Mouse (Mus musculus) forebrain, postnatal 0 days (tissue): Measurements from ENCODE around the gene Stk4. TPM values are rescaled to one million over a fixed set of nuclear protein-coding genes. Genes with fewer than 3 reads are reported as not detected.

Experiments used
- ATAC-seq: fragments of 200-750 bp; cut with Nextera tagmentation; 2 replicates; pipeline ENCODE4 v1.8.0; 2017; ENCODE audit warnings: mild to moderate bottlenecking, moderate library complexity
- DNase-seq: peaks from one replicate; pipeline ENCODE4 v3.0.0-alpha.2; 2015
- H3K27ac ChIP-seq: fragments of 300-500 bp; sonication (generic); 2 replicates; pipeline ENCODE4 v1.5.1; 2014; ENCODE audit warnings: low read depth, mild to moderate bottlenecking, antibody characterized with exemption, low read length, moderate library complexity, mixed read lengths
- H3K27me3 ChIP-seq: fragments of 300-500 bp; sonication (generic); 2 replicates; pipeline ENCODE4 v1.6.1; 2014; ENCODE audit warnings: mild to moderate bottlenecking, low read length, mixed read lengths; ENCODE audit not compliant: insufficient read depth
- H3K36me3 ChIP-seq: fragments of 300-500 bp; sonication (generic); 2 replicates; pipeline ENCODE4 v1.6.1; 2014; ENCODE audit warnings: mild to moderate bottlenecking, moderate library complexity; ENCODE audit not compliant: insufficient read depth
- H3K4me1 ChIP-seq: fragments of 300-500 bp; sonication (generic); 2 replicates; pipeline ENCODE4 v1.6.1; 2014; ENCODE audit warnings: antibody characterized with exemption; ENCODE audit not compliant: insufficient read depth
- H3K4me2 ChIP-seq: fragments of 300-500 bp; sonication (generic); 2 replicates; pipeline ENCODE4 v1.6.1; 2014; ENCODE audit warnings: low read depth, mild to moderate bottlenecking, moderate library complexity
- H3K4me3 ChIP-seq: fragments of 300-500 bp; sonication (generic); 2 replicates; pipeline ENCODE4 v1.5.1; 2014; ENCODE audit warnings: low read depth, low read length, mixed read lengths
- H3K9ac ChIP-seq: fragments of 300-500 bp; sonication (generic); 2 replicates; pipeline ENCODE4 v1.6.1; 2014; ENCODE audit warnings: mild to moderate bottlenecking
- H3K9me3 ChIP-seq: fragments of 300-500 bp; sonication (generic); 2 replicates; pipeline ENCODE4 v1.6.1; 2016; ENCODE audit warnings: low read length
- CTCF ChIP-seq: sonication (generic); IDR thresholded peaks from 2 replicates; pipeline ENCODE4 v1.5.1; 2016; ENCODE audit warnings: antibody characterized with exemption, control low read depth, low read depth
- WGBS: fragments of 180-500 bp; shearing (Covaris S2); extraction: QIAGEN DNeasy Blood & Tissue Kit; methylation state at CpG from one replicate; pipeline ENCODE4 v1.1.7; 2014; 5-methylcytosine and 5-hydroxymethylcytosine counted together
- polyA plus RNA-seq: library from polyadenylated mRNA; unstranded; fragments of >200 nt; fragmentation: Nextera tagmentation; extraction: Ambion mirVana; gene quantifications from 2 replicates; pipeline ENCODE4 v1.2.1, GENCODE M21; 2015
- total RNA-seq: library from RNA; depleted of rRNA; stranded (reverse); fragments of >200 nt; gene quantifications from 2 replicates; pipeline ENCODE4 v1.2.3, GENCODE M21; 2014

Gene Stk4
- total and polyA plus RNA-seq, 2 experiments from 2014 or later, result 19.3 to 36.1 TPM

DNA sequence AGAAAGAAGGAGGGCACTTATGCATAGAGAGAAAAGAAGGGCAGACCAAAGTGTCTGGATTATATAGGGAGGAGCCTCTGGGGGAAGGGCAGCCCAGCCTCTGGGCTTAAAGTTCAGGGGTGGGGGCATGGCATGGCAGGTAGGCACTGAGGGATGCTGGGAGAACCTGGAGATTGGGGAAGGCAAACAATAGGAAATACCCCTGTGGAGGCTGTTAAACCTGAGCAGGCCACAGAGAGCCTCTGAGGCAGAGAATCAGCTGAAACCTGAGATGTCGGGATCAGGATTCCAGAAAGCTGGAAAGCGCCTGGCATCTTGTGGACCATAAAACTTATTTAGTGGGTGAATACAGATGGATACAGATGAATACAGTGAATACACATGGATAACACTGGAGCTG, 2.0 kb downstream of the Stk4 start:
- H3K4me2 ChIP-seq, result no peak overlapping the region
- WGBS, result 78% methylated on average over 2 of the region's 2 CpGs

DNA sequence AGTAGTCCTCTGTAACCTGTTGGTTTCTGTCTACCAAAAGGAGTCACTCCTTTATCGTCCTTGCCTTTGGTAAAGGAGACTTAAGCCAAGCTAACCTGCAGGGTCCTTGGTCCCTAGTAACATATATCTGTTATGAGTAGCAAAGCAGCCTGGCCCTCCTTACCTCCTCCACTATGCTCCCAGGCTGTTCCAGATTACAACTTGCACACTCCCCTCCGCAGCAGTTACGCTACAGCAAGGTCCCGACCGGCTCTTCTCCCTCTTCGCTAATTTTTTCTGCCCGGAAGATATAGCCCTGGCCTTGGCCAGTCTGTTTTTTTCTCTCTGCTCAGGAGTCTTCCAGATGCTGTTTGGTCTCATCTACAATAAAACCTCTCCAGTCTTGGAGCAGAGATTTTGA, 3.0 kb downstream of the Stk4 start:
- Histone ChIP-seq H3K4me1 (peaks cover 15% of the 10 kb centered on the region), H3K9ac (no peak overlapping the region), H3K4me3 (no peak overlapping the region), H3K4me2 (no peak overlapping the region), H3K27ac (no peak overlapping the region), H3K9me3 (no peaks in the 10 kb centered on the region), H3K27me3 (no peaks in the 10 kb centered on the region), H3K36me3 (no peaks in the 10 kb centered on the region)
- ATAC-seq (no peak), DNase-seq (no peak)
- no peak for TF ChIP-seq CTCF
- WGBS, result 85% methylated on average over 7 of the region's 7 CpGs

More for the DNA sequence above, 2.0 kb downstream of the Stk4 start:
- Histone ChIP-seq H3K27me3 (no peaks in the 10 kb centered on the region), H3K9me3 (no peaks in the 10 kb centered on the region), H3K4me1 (peaks cover 15% of the 10 kb centered on the region), H3K9ac (no peak overlapping the region), H3K27ac (no peak overlapping the region), H3K4me3 (no peak overlapping the region), H3K36me3 (no peaks in the 10 kb centered on the region)
- no peak for TF ChIP-seq CTCF
- ATAC-seq (no peak), DNase-seq (no peak)

DNA sequence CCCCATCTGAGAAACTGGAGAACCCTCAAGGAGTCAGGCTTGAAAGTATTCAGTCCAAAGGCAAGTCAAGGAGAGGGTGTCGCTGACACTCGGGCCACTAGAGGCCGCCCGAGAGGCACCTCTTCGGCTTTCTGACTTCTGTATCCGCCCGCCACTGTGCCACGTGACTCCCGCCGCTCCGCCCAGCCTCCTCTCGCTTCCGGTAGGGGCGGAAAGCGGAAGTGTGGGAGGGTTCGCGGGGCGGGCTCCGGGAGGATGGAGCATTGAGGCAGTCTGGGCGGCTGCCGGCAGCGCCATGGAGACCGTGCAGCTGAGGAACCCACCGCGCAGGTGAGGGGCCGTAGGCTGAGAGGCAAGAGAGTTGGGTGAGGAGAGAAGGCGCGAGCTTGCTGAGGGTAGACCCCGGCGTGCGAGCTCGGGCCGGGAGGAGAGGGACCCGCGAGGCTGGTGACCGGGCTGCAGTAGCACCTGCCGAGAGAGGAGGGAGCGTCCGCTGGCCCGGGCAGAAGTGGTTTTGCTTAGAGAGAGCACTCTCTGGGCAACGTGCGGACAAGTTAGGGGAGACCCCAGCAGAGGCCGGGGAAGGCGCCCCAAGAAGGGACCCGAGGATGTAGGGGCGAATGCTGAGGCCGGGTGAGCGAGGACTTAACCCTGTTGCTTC, 3.9 kb downstream of the Stk4 start:
- peak; percentile 91 for ATAC-seq
- Histone ChIP-seq H3K4me3 (peak overlapping the region; percentile 95), H3K36me3 (no peaks in the 10 kb centered on the region), H3K27ac (peak overlapping the region; percentile 75), H3K9me3 (no peaks in the 10 kb centered on the region), H3K27me3 (no peaks in the 10 kb centered on the region), H3K4me1 (peaks cover 15% of the 10 kb centered on the region), H3K9ac (peak overlapping the region; percentile 80), H3K4me2 (peak overlapping the region; percentile 67)
- peak; percentile 98 for DNase-seq
- TF ChIP-seq CTCF, result peak; percentile 92
- under 1% methylated on average over 48 of the region's 48 CpGs for WGBS

DNA sequence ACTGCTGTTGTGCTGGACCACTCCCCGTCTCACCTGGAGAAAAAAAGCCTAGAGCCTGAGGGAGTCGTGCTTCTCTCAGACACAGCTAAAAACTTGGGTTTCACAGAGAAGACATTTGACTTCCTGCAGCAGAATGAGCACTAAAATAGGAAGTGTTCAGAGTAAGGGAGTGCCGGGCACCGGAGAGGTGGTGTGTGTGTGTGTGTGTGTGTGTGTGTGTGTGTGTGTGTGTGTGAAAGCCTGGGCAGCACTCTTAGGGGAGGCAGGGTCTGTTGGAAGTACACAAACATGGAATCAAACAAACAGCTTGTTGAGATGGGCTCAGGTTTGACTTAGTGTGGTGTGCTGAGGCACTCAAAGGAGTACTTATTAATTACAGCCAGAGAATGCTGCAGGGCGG, 5.0 kb downstream of the Stk4 start:
- DNase-seq (no peak), ATAC-seq (no peak)
- Histone ChIP-seq H3K4me2 (peak overlapping the region; percentile 67), H3K27me3 (no peaks in the 10 kb centered on the region), H3K9ac (no peak overlapping the region), H3K4me3 (peak overlapping the region; percentile 95), H3K27ac (no peak overlapping the region), H3K4me1 (peaks cover 10% of the 10 kb centered on the region), H3K9me3 (no peaks in the 10 kb centered on the region), H3K36me3 (peaks cover 7% of the 10 kb centered on the region; the same call in 1 of the 2 replicates)
- 58% methylated on average over 5 of the region's 5 CpGs for WGBS
- TF ChIP-seq CTCF, result no peak

DNA sequence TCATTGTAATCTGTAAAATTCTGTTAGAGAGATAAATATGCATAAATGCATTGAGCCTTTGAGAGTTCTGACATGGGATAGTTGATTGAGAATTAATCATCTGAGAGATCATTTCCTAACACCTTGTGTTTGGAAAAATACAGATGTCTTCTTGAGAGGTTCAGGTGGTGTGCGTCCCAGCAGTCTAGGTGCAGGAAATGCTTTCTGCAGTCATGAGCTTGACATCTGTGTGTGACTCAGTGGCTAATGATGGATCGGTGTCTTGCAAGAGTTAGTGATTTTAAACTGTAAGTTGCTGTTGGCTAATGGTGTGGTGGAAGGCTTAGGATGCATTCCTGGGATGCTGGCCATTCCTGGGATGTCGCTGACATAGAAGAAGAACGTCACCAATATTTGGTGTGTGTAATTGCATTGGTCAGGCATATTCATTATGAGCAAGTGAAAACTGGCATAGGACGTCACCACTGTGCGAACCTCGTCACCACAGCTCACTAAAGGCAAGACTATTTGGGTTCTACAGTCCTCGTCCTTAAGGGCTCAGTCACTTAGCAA, 6.8 kb downstream of the Stk4 start:
- Histone ChIP-seq H3K4me1 (peaks cover 10% of the 10 kb centered on the region), H3K4me3 (no peak overlapping the region), H3K27ac (no peak overlapping the region), H3K27me3 (no peaks in the 10 kb centered on the region), H3K9ac (no peak overlapping the region), H3K4me2 (no peak overlapping the region), H3K36me3 (peaks cover 25% of the 10 kb centered on the region), H3K9me3 (no peaks in the 10 kb centered on the region)
- 94% methylated on average over 8 of the region's 8 CpGs for WGBS
- no peak for DNase-seq
- TF ChIP-seq CTCF, result no peak
- ATAC-seq, result no peak

DNA sequence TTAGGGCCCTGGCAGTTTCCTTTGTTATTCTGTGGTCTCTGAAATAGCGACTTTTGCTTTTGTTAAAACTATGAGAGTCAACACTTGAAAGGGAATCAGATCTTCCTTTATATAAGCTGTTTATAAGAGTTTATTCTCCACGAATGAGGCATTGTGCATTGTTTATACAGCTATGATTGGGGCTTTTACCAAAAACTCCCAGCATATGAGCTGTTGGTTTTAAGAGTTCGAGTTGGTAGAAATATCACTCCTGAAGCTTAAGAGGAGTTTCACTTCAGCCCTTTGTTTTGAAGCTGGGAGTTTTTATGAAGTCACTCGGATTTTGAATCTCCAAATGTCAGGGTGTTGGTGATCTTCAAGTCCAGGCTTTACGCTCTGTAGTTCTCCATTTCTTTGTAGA, 7.8 kb downstream of the Stk4 start:
- no peak for ATAC-seq
- Histone ChIP-seq H3K9me3 (no peaks in the 10 kb centered on the region), H3K4me3 (no peak overlapping the region), H3K9ac (no peak overlapping the region), H3K36me3 (peaks cover 33% of the 10 kb centered on the region), H3K4me2 (no peak overlapping the region), H3K27ac (no peak overlapping the region), H3K4me1 (peaks cover 10% of the 10 kb centered on the region), H3K27me3 (no peaks in the 10 kb centered on the region)
- TF ChIP-seq CTCF, result no peak
- no peak for DNase-seq
- 90% methylated on average over 5 of the region's 5 CpGs for WGBS

DNA sequence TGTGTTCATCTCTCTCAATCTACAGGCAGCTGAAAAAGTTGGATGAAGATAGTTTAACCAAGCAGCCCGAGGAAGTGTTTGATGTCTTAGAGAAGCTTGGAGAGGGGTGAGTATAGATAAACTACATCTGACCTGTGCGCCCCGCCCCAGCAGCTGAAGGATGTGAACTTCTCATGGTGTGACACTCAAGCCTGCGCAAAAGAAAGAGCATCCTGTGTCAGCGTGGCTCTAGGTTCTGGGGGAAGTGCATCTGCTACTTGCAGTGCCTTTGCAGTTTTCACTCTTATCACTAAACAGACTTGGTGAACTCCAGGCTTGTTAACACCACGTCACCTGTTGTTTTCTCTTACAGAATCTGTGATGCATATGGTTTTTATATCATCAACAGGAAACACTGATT, 9.4 kb downstream of the Stk4 start:
- WGBS, result 93% methylated on average over 6 of the region's 6 CpGs

More for the DNA sequence above, 9.4 kb downstream of the Stk4 start:
- no peak overlapping the region for H3K27ac ChIP-seq
- peaks cover 48% of the 10 kb centered on the region for H3K36me3 ChIP-seq
- DNase-seq (no peak), ATAC-seq (no peak)
- H3K4me1 ChIP-seq, result peaks cover 10% of the 10 kb centered on the region
- H3K27me3 ChIP-seq, result no peaks in the 10 kb centered on the region
- TF ChIP-seq CTCF, result no peak
- H3K9ac ChIP-seq, result no peak overlapping the region
- H3K4me2 ChIP-seq, result no peak overlapping the region
- no peak overlapping the region for H3K4me3 ChIP-seq
- H3K9me3 ChIP-seq, result no peaks in the 10 kb centered on the region
